ENCODE assay signal across 8 mouse cellular contexts in the genomic region with DNA sequence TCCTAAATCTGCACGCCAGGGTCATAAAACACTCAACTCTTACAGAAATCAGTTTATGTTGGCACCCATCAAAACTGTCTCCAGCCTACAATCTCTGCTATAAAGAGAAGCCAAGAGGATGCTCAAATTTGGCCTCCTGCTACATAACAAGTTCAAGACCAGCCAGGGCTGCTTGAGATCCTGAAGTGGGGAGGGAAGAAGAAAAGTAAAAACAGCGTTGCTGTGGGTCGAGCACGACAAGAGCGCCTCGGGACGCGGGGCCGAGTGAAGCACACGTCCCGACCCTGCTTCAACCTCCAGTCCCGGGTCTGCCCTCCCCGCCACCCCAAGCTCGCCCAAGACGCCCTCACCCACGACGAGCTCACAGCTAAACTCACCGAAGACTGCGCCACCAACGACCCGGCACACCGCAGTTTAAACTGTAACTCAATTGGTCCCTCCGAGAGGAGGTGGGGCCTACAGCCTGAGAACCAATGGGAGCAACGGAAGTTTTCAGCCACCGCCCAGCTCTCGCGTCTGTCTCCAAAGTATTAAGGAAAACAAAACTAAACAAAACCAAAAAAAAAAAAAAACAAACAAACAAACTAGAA. TPM values are rescaled to one million over a fixed set of nuclear protein-coding genes. Genes with fewer than 3 reads are reported as not detected.
A peak's percentile ranks its signal among the peaks of the same experiment; 100 is the strongest.
DNase-seq lines count a peak whose midpoint lies in the region; ATAC-seq lines count a peak whose summit lies in the region.

TSS of gene Pttg1 (minus strand) at position 428 of the 590 bp plus-strand sequence.

- ATAC-seq in inflammation-experienced regulatory T-cells, adult 6 months, result peak; percentile 100

- peak; percentile 86 to 93 for DNase-seq in adrenal gland, adult (ENCODE audit: inconsistent age in 2 of 2, low spot score in 1 of 2)
- DNase-seq in embryo, embryonic 10.5 days (ENCODE audit: low spot score), result peak; percentile 93
- peak; percentile 76 for DNase-seq in gastrocnemius, postnatal 14 days
- peak; percentile 52 to 73 for DNase-seq in left cerebral cortex, postnatal 14 days (ENCODE audit: low spot score in 2 of 2)
- DNase-seq in mesoderm, embryonic 11.5 days (ENCODE audit: low read depth, low spot score), result peak; percentile 86
- DNase-seq in right cerebral cortex, postnatal 36 days (ENCODE audit: low spot score in 2 of 2), result peak; percentile 42 to 57
- DNase-seq in yolk sac, embryonic 10.5 days (ENCODE audit: low spot score), result peak; percentile 85

- intact Hi-C loops in gastrocnemius, postnatal 14 days (cut with DNase I; ENCODE audit: low total_unique reads), result no loop called here
- intact Hi-C loops in left cerebral cortex, postnatal 14 days (cut with DNase I), result no loop called here

RNA-seq across cellular contexts. Expression of gene Pttg1, which starts in this region (rescaled TPM):
- total RNA-seq in gastrocnemius, postnatal 14 days (2021), result 10 to 100 TPM; 26.5 to 30.2 TPM
- 100 to 1,000 TPM; 103 to 180 (median 127) TPM for polyA plus RNA-seq in inflammation-experienced regulatory T-cells, adult 6 months (2017; shearing (Covaris generic))
- total RNA-seq in left cerebral cortex, postnatal 14 days (2021), result 10 to 100 TPM; 17.6 to 18.7 TPM

Comparison
In these comparisons a context has a peak if more than half of its experiments do, and no peak if none do; other contexts are left out.
1. Peak in every context shown above with its lines: DNase-seq and ATAC-seq.